Mouse (Mus musculus): Measurements from ENCODE around the gene Abcd2. TPM values are rescaled to one million over a fixed set of nuclear protein-coding genes. Genes with fewer than 3 reads are reported as not detected.
A peak's percentile ranks its signal among the peaks of the same experiment; 100 is the strongest.

Gene Abcd2
- polyA plus RNA-seq (2021), result 0.21 TPM

DNA sequence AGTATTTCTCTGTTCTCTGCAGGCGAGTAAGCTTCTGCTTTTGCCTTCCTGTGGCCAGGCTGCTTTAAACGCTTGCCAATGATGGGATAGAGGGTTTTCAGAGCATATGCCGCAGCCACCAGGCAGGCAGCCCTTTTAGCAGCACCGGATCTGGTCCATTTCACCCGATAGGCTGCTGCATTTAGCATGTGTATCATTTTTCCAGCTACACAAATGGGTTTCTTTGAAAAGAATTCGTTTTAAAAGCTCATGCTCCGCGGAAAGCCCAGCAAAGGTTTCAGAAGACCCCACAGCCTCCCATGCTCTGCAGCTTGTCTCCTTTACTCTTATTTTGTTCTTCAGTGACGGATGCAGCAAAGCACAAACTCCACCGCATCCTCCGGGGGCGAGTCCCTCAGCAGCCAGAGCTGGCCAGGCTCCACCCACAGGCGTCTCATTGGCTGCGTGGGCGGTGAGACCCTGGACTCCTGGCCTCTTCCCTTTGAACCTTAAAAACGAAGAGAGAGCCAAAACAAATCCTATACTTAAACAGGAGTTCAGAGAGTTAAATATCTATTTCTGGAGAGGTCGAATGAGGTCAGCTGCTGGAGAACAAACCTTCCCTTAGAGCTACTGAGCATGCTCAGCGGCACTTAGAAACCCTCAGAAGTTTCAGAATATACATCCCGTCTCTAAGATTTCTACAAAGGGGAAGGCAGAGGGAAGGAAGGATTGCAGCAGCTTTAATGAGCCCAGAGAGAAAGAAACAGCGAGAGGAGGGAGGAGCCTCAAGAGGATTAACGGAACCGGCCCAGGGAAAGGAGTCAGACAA lies at the start of gene Abcd2:
TSS of gene Abcd2 (minus strand) at position 388 of the 811 bp plus-strand sequence.
- POLR2A ChIA-PET, result no interaction called here
- CTCF ChIA-PET, result interaction anchor here (1.0 to 1.4 kb wide), 5 partner anchors 10 to 53 kb away, joined by 3 read pairs; no protein-coding TSS in a partner anchor
- in situ Hi-C loops (cut with MboI; ENCODE audit: low pct_unique_long_range_greater_than_20kb), result no loop called here

DNA sequence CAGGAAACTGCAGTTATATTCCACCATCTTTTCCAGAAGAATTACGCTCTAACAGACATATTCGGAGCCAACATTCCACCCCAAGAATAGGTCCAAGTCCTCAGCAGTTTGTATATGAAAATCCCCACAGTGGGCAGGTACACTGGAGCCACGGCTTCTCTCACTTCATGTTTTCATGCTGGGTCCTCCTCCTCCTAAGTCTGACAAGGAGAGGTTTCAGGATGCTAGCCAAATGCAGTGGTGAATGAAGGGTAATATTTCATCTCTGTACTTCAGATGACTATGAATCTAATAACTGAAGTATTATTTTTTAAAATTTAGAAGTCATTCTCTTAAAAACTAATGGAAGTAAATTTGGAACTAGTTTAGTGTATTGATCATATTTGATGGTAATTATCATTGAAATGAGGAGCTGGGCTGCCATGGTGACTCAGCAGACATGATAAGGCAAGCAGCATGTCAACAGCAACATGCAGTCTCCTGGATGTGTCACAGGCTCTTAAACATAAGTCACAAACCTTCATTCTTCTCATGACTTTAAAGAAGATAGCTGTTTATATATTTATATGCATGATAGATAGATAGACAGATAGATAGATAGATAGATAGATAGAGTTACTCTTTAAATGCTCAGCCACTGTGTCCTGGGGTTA lies 49.2 kb upstream of the Abcd2 start:
- peaks cover 48% of the 10 kb centered on the region for H3K27me3 ChIP-seq
- POLR2A ChIA-PET, result no interaction called here
- TF ChIP-seq CTCF (IDR thresholded peaks at IDR 0.05), result no peak
- CTCF ChIA-PET, result no interaction called here
- no peak for DNase-seq (ENCODE audit: low read depth, low spot score)
- in situ Hi-C loops (cut with MboI; ENCODE audit: low pct_unique_long_range_greater_than_20kb), result no loop called here
- no peak for ATAC-seq

More for the DNA sequence above, at the start of gene Abcd2:
- DNase-seq (ENCODE audit: low read depth, low spot score) (no peak), ATAC-seq (peak; percentile 87)
- TF ChIP-seq CTCF (IDR thresholded peaks at IDR 0.05), result no peak
- peaks cover 30% of the 10 kb centered on the region for H3K27me3 ChIP-seq

DNA sequence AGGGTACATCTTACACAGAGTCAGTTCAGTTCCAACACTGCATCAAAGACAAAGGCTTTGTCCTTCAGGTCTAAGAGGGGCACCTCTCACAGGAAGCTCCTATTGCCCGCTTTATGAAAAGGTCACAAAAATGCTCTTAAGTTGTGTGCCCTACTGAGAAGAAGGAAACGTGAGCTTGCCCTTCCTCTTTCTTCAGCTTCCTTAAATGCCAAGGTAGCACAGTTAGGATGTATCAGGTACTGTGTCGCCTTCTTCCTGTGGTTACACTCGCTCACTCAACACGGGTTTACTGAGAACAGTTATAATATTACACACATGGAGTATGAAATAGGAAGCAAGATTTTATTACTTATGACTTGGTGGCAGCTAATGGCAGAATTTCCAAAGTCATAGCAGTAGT lies 45.7 kb upstream of the Abcd2 start:
- no peak for ATAC-seq
- ChIA-PET CTCF (interaction anchor here (1.7 kb wide), 1 partner anchor 27 kb away, joined by 4 read pairs; no protein-coding TSS in a partner anchor), POLR2A (no interaction called here)
- in situ Hi-C loops (cut with MboI; ENCODE audit: low pct_unique_long_range_greater_than_20kb), result no loop called here
- TF ChIP-seq CTCF (IDR thresholded peaks at IDR 0.05), result no peak
- H3K27me3 ChIP-seq, result peaks cover 26% of the 10 kb centered on the region
- DNase-seq (ENCODE audit: low read depth, low spot score), result no peak

DNA sequence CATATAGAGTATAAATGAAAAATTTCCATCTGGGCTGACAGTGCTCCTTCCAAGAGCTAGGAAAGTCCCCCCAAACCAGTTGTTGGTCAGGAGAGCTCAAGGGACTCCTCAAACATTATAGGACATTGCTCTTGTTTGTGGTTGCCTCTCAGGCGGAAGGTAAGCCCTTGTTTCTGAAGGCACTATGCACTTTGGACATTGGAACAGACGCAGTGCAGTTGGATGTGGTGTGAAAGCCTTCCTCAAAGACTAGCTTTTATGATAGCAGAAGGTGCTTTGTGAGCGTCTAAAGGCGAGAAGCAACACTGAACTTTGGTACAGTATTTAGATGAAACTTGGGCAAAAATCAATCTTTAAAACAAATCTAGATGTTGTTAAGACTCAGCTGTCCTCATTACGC lies 14.9 kb upstream of the Abcd2 start:
- CTCF ChIA-PET, result no interaction called here

DNA sequence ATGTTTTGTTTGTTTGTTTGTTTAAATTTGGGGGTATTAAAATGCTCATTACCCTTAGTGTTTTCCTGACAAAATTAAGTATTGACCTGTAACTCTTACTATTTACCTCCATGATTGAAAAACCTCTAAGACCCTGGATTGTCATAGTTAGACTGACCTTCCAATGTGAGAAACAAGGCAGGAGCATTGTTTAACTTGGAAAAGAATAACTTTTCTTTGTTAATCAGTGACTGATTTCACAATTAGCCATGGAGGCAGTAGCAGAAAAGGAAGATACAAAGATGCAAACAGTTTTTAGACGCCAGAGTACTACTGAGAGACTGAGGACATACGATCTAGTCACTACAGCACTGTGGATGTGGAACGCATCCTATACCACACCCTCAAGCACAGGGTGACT lies 11.9 kb upstream of the Abcd2 start:
- H3K27me3 ChIP-seq, result peaks cover 8% of the 10 kb centered on the region
- CTCF ChIA-PET, result interaction anchor here (0.8 kb wide), 1 partner anchor 12 kb away, joined by 3 read pairs; the partner anchor contains the start of gene Abcd2
- TF ChIP-seq CTCF (IDR thresholded peaks at IDR 0.05), result no peak
- DNase-seq (ENCODE audit: low read depth, low spot score) (no peak), ATAC-seq (no peak)
- in situ Hi-C loops (cut with MboI; ENCODE audit: low pct_unique_long_range_greater_than_20kb), result no loop called here
- POLR2A ChIA-PET, result no interaction called here

More for the DNA sequence above, 14.9 kb upstream of the Abcd2 start:
- in situ Hi-C loops (cut with MboI; ENCODE audit: low pct_unique_long_range_greater_than_20kb), result no loop called here
- DNase-seq (ENCODE audit: low read depth, low spot score), result no peak
- no peak for TF ChIP-seq CTCF (IDR thresholded peaks at IDR 0.05)
- H3K27me3 ChIP-seq, result peaks cover 8% of the 10 kb centered on the region
- ATAC-seq, result no peak
- POLR2A ChIA-PET, result no interaction called here

DNA sequence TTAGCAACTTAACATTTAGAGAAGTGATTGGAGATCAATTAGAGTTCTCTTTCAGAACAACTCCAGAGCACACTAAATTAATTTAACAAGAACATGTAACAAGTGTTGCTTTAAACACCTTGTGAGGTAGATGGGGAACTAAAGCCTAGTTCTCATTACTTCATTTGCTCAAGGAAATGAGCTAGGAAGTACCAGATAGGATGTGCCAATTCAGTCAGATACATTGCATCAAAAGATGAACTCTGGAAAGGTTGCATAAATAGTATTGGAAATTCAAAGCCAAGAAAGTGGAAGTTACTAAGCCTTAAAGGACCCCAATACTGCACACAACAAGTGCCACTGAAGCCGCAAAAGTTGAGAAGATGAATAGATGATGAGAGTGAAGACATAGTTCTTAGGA lies 10.9 kb upstream of the Abcd2 start:
- no peak for TF ChIP-seq CTCF (IDR thresholded peaks at IDR 0.05)
- no peak for ATAC-seq
- POLR2A ChIA-PET, result no interaction called here
- CTCF ChIA-PET, result no interaction called here
- H3K27me3 ChIP-seq, result peaks cover 4% of the 10 kb centered on the region
- no peak for DNase-seq (ENCODE audit: low read depth, low spot score)
- in situ Hi-C loops (cut with MboI; ENCODE audit: low pct_unique_long_range_greater_than_20kb), result no loop called here

DNA sequence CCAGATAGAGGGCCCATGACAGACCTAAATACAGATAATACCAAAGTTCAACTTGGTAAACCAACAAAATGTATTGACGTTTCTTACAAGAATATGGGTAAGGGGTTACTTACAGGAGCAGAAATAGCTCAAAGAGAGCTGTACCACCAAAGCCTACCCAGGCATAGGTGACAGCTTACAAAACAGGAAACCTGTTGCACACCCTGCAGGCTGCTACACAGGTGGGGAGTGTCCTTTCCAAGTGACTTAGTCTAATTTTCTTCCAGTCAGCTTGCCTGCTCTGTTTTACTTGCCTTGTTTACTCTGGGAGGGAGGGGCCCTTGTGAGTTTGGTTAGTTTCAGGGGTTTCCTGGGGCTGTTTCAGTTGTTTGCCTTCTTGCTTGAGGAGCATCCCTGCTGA lies 9.2 kb upstream of the Abcd2 start:
- ATAC-seq, result no peak

DNA sequence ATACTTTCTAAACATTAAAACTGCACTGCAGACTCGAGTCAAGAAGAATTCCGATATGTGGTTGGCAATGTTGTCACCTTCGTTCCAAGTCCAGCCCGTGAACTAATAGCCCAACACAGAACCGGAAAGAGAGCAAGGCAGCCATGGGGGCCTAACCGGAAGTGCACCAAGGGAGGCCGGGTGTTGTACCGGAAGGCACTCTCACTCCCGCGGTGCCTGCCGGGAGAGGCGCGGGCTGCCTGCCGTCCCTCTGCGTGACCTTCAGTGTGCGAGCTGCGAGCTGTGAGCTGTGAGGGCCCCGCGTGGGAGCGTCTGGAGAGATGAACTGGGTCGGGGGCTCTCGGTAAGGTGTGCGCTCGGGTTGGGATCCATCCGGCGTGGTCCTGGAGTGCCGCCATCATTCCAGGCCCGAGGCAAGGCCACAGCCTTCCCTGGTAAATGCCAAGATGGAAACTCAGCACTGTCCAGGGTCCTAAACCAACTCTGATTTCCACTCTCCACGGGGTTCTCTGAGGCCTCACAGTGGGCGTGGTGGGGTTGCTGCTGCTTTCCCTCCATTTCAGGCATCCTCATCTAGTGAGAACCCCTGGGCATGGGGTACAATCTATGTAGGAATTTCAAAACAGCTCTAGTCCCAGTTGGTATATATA lies 7.8 kb upstream of the Abcd2 start, which contains the start of gene CN725425:
TSS of gene CN725425 (plus strand) at position 239 of the 650 bp plus-strand sequence.
- no peak for TF ChIP-seq CTCF (IDR thresholded peaks at IDR 0.05)
- in situ Hi-C loops (cut with MboI; ENCODE audit: low pct_unique_long_range_greater_than_20kb), result no loop called here
- ATAC-seq (no peak), DNase-seq (ENCODE audit: low read depth, low spot score) (no peak)
- CTCF ChIA-PET, result no interaction called here
- POLR2A ChIA-PET, result interaction anchor here (0.6 kb wide), 1 partner anchor 10 kb away, joined by 3 read pairs; no protein-coding TSS in a partner anchor
- peaks cover 3% of the 10 kb centered on the region for H3K27me3 ChIP-seq

More for the DNA sequence above, 9.2 kb upstream of the Abcd2 start:
- no peak for TF ChIP-seq CTCF (IDR thresholded peaks at IDR 0.05)
- ChIA-PET CTCF (no interaction called here), POLR2A (no interaction called here)
- in situ Hi-C loops (cut with MboI; ENCODE audit: low pct_unique_long_range_greater_than_20kb), result no loop called here
- peaks cover 3% of the 10 kb centered on the region for H3K27me3 ChIP-seq
- DNase-seq (ENCODE audit: low read depth, low spot score), result no peak

DNA sequence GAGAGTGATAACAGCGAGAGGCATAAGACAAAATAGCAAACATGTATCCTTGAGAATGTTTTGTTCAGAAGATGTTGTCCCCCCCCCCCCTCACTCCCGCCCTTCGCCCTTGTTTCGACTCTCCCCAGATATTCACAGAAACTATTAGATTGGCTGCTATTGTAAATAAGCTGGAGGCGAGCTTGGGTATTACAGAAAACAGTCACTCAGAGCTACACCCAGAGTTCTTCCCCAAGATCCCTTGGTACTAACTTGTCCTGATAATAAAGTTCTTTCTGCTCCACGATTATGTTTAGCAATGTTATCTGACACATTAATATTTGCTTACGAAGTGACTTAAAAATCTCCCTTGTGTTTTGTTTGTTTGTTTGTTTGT lies 612 bp upstream of the Abcd2 start:
- no peak for TF ChIP-seq CTCF (IDR thresholded peaks at IDR 0.05)
- POLR2A ChIA-PET, result interaction anchor here (0.6 kb wide), 1 partner anchor 82 kb away, joined by 5 read pairs; no protein-coding TSS in a partner anchor
- in situ Hi-C loops (cut with MboI; ENCODE audit: low pct_unique_long_range_greater_than_20kb), result no loop called here
- CTCF ChIA-PET, result interaction anchor here (1.0 to 1.4 kb wide), 3 partner anchors 22 to 53 kb away, joined by 3 read pairs; no protein-coding TSS in a partner anchor
- H3K27me3 ChIP-seq, result peaks cover 30% of the 10 kb centered on the region
- DNase-seq (ENCODE audit: low read depth, low spot score), result no peak
- ATAC-seq, result peak; percentile 55

DNA sequence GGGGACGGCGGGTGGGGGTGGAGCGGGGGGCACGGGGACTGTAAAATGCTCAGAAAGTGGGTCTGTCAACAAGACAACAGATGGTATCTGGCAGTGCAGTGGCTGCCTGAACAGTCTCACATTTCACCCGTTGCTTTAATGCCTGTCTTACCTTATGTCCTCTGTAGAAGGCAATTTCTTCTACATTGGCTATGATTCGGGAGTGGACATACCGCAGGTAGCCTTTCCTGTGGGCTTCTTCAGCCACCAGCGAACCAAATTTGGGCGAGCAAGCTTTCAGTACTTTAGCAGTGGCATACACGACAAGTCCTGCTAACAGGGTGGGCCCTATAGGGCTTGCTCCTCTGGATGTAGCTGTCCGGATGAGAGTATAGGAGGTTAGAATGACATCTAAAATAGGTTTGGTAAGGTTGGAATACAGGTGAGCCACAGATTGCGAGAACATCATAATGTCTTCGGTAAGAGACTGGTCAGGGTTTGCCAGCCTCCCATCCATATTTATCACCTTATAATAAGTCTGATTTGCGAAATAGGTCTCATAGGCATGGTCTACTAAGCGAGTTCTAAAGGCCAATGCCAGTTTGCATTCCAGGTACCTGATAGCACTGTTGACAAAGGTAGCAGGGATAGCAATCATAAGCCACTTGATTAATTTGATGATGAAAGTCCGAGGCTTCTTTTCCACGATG lies 936 bp downstream of the Abcd2 start:
- DNase-seq (ENCODE audit: low read depth, low spot score), result no peak
- POLR2A ChIA-PET, result no interaction called here
- TF ChIP-seq CTCF (IDR thresholded peaks at IDR 0.05), result no peak
- in situ Hi-C loops (cut with MboI; ENCODE audit: low pct_unique_long_range_greater_than_20kb), result no loop called here
- ATAC-seq, result no peak
- CTCF ChIA-PET, result interaction anchor here (0.6 to 1.2 kb wide), 3 partner anchors 9 to 26 kb away, joined by 3 read pairs; no protein-coding TSS in a partner anchor
- H3K27me3 ChIP-seq, result peaks cover 27% of the 10 kb centered on the region

All from Patski (cell line).